Mouse (Mus musculus) testis, adult 2 months (tissue): ENCODE results near the gene Lilrb4a. TPM values are rescaled to one million over a fixed set of nuclear protein-coding genes. Genes with fewer than 3 reads are reported as not detected.

Source experiments
- H3K27ac ChIP-seq: fragments of 200-500 bp; 2 replicates; pipeline ENCODE4 v1.5.1; 2012; ENCODE audit warnings: low read depth, low read length; ENCODE audit not compliant: control insufficient read depth, insufficient read depth
- H3K27me3 ChIP-seq: fragments of 200-500 bp; 2 replicates; pipeline ENCODE4 v1.6.1; 2012; ENCODE audit warnings: mild to moderate bottlenecking, low read length, moderate library complexity; ENCODE audit not compliant: control insufficient read depth, insufficient read depth
- H3K36me3 ChIP-seq: fragments of 200-500 bp; 2 replicates; pipeline ENCODE4 v1.6.1; 2012; ENCODE audit warnings: mild to moderate bottlenecking, low read length; ENCODE audit not compliant: control insufficient read depth, insufficient read depth
- H3K4me1 ChIP-seq: fragments of 200-500 bp; 2 replicates; pipeline ENCODE4 v1.6.1; 2012; ENCODE audit warnings: low read length; ENCODE audit not compliant: control insufficient read depth, insufficient read depth
- H3K4me3 ChIP-seq: fragments of 200-500 bp; 2 replicates; pipeline ENCODE4 v1.5.1; 2012; ENCODE audit warnings: low read depth, mild to moderate bottlenecking, low read length, moderate library complexity, mixed read lengths; ENCODE audit not compliant: control insufficient read depth
- CTCF ChIP-seq: fragments of 200-500 bp; IDR thresholded peaks from 2 replicates; pipeline ENCODE4 v1.5.1; 2012; ENCODE audit warnings: low read depth, mild to moderate bottlenecking, inconsistent platforms, low read length, moderate library complexity; ENCODE audit not compliant: control insufficient read depth, insufficient read depth, insufficient replicate concordance
- POLR2A ChIP-seq: fragments of 200-500 bp; IDR thresholded peaks from 2 replicates; pipeline ENCODE4 v1.6.1; 2012; ENCODE audit warnings: low read depth, mild to moderate bottlenecking, inconsistent platforms, low read length, moderate library complexity; ENCODE audit not compliant: control insufficient read depth
- polyA plus RNA-seq: library from polyadenylated mRNA; depleted of rRNA; stranded (reverse); fragments of >200 nt; gene quantifications from 2 replicates; pipeline ENCODE4 v1.2.3, GENCODE M21; 2012; rRNA removed

Gene Lilrb4a
- polyA plus RNA-seq, 1 experiment = 0.64 TPM

- Histone ChIP-seq H3K4me1 (peaks cover 4% of the 10 kb centered on the region), H3K27ac (no peak overlapping the region), H3K36me3 (no peaks in the 10 kb centered on the region), H3K4me3 (no peak overlapping the region), H3K27me3 (no peaks in the 10 kb centered on the region)
- TF ChIP-seq POLR2A (no peak), CTCF (no peak)
Measured at GRCm38 (mm10) chr10:51520021-51520420, 29.3 kb downstream of the Lilrb4a start.

GRCm38 (mm10) chr10:51521453-51521852 is 30.7 kb downstream of the Lilrb4a start:
- peaks cover 4% of the 10 kb centered on the region for H3K4me1 ChIP-seq
- TF ChIP-seq CTCF = no peak
- TF ChIP-seq POLR2A = no peak
- H3K4me3 ChIP-seq = no peak overlapping the region; the same call in 1 of the 2 replicates
- no peaks in the 10 kb centered on the region for H3K27me3 ChIP-seq
- no peaks in the 10 kb centered on the region for H3K36me3 ChIP-seq
- no peak overlapping the region for H3K27ac ChIP-seq

- Histone ChIP-seq H3K36me3 (no peaks in the 10 kb centered on the region), H3K4me1 (peaks cover 4% of the 10 kb centered on the region), H3K4me3 (no peak overlapping the region), H3K27ac (no peak overlapping the region), H3K27me3 (no peaks in the 10 kb centered on the region)
- TF ChIP-seq POLR2A (no peak), CTCF (no peak)
Measured at GRCm38 (mm10) chr10:51526090-51526489, 35.3 kb downstream of the Lilrb4a start.

- Histone ChIP-seq H3K4me1 (peaks cover 4% of the 10 kb centered on the region), H3K27ac (no peak overlapping the region), H3K36me3 (no peaks in the 10 kb centered on the region), H3K4me3 (no peak overlapping the region), H3K27me3 (no peaks in the 10 kb centered on the region)
- TF ChIP-seq CTCF (no peak), POLR2A (no peak)
Measured at GRCm38 (mm10) chr10:51526633-51527032, 35.9 kb downstream of the Lilrb4a start.

GRCm38 (mm10) chr10:51528840-51529434 is 38.2 kb downstream of the Lilrb4a start:
- Histone ChIP-seq H3K4me1 (no peaks in the 10 kb centered on the region), H3K36me3 (no peaks in the 10 kb centered on the region), H3K27me3 (no peaks in the 10 kb centered on the region), H3K4me3 (no peak overlapping the region), H3K27ac (no peak overlapping the region)
- TF ChIP-seq CTCF = no peak
- no peak for TF ChIP-seq POLR2A

- no peaks in the 10 kb centered on the region for H3K4me1 ChIP-seq
- TF ChIP-seq CTCF (no peak), POLR2A (no peak)
- no peaks in the 10 kb centered on the region for H3K27me3 ChIP-seq
- H3K36me3 ChIP-seq = no peaks in the 10 kb centered on the region
- no peak overlapping the region for H3K4me3 ChIP-seq
- no peak overlapping the region for H3K27ac ChIP-seq
Measured at GRCm38 (mm10) chr10:51529497-51529896, 38.7 kb downstream of the Lilrb4a start.

GRCm38 (mm10) chr10:51530813-51531212 is 40.1 kb downstream of the Lilrb4a start:
- no peaks in the 10 kb centered on the region for H3K4me1 ChIP-seq

More at GRCm38 (mm10) chr10:51530813-51531212, 40.1 kb downstream of the Lilrb4a start:
- Histone ChIP-seq H3K36me3 (no peaks in the 10 kb centered on the region), H3K4me3 (no peak overlapping the region), H3K27me3 (no peaks in the 10 kb centered on the region), H3K27ac (no peak overlapping the region)
- TF ChIP-seq CTCF = no peak
- no peak for TF ChIP-seq POLR2A

Other genes starting within 250 kb of the Lilrb4a start
- gene Gm49339, start 10.3 kb upstream of the Lilrb4a start, polyA plus RNA-seq = 0.22 and 0.57 TPM in 2 replicates
- gene Lilr4b, start 10.3 kb upstream of the Lilrb4a start, polyA plus RNA-seq = 0.40 and 0.65 TPM in 2 replicates
- gene Fam162b, start 99.6 kb downstream of the Lilrb4a start, polyA plus RNA-seq = not detected in 2 replicates
- 0.10 and 0.14 TPM in 2 replicates for gene Gprc6a, start 140.5 kb downstream of the Lilrb4a start, polyA plus RNA-seq
- gene Rfx6, start 186.8 kb downstream of the Lilrb4a start, polyA plus RNA-seq = 0.95 and 1.1 TPM in 2 replicates